Mouse (Mus musculus): ENCODE results near the gene Rasl11b. TPM values are rescaled to one million over a fixed set of nuclear protein-coding genes. Genes with fewer than 3 reads are reported as not detected.

Gene Rasl11b
- polyA plus RNA-seq, 1 experiment from 2014 or later = not detected

- no peaks in the 10 kb centered on the region for H3K79me2 ChIP-seq (ENCODE audit: inconsistent target)
- no peak overlapping the region for H3K27ac ChIP-seq
- no peaks in the 10 kb centered on the region for H3K36me3 ChIP-seq (ENCODE audit: inconsistent target)
- 43% methylated on average over 16 of the region's 16 CpGs for WGBS (ENCODE audit: missing documents)
- H3K4me3 ChIP-seq (ENCODE audit: inconsistent target) = no peak overlapping the region
Measured at GRCm38 (mm10) chr5:74194027-74194840, 852 bp upstream of the Rasl11b start.

GRCm38 (mm10) chr5:74195614-74196306 lies 674 bp downstream of the Rasl11b start:
- 22% methylated on average over 26 of the region's 27 CpGs for WGBS (ENCODE audit: missing documents)
- H3K4me3 ChIP-seq (ENCODE audit: inconsistent target) = no peak overlapping the region
- no peak overlapping the region for H3K27ac ChIP-seq
- H3K79me2 ChIP-seq (ENCODE audit: inconsistent target) = no peaks in the 10 kb centered on the region
- no peaks in the 10 kb centered on the region for H3K36me3 ChIP-seq (ENCODE audit: inconsistent target)

GRCm38 (mm10) chr5:74196307-74196618 lies 1.2 kb downstream of the Rasl11b start:
- Histone ChIP-seq H3K4me3 (ENCODE audit: inconsistent target) (no peak overlapping the region), H3K27ac (no peak overlapping the region), H3K79me2 (ENCODE audit: inconsistent target) (no peaks in the 10 kb centered on the region), H3K36me3 (ENCODE audit: inconsistent target) (no peaks in the 10 kb centered on the region)
- WGBS (ENCODE audit: missing documents) = 22% methylated on average over 3 of the region's 4 CpGs

DNA sequence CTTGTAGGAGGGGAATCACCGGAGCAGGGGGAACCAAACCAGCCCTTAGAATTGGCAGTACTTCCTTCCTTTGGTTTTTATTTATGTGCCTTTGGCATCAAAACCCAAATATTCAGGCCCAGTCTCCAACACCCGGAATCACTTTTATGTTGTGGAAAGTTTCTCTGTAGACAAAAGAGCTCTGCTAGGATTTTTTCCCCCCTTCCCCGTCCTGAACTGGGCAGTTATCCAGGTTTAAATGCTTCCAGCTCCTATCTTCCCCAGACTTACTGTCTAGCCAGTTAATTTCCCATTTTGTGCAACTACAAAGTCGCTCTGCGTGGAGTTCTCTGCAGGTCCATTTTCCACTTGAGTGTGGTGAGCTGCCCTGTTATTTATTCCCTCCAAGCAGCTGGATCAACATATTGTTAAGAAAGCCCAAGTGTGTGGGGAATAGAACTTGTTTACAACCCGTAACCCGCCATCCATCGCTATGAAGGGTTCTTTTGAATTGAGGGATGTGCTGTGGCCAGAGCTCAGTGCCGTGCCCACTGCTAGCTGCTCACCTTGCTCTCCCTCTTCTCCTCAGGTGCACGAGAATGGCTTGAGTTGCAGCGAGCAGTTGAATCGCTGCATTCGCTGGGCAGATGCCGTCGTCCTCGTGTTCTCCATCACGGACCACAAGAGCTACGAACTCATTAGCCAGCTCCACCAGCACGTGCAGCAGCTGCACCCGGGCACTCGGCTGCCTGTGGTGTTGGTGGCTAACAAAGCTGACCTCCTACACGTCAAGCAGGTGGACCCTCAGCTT lies 2.6 kb downstream of the Rasl11b start:
- H3K79me2 ChIP-seq (ENCODE audit: inconsistent target) = no peaks in the 10 kb centered on the region
- H3K4me3 ChIP-seq (ENCODE audit: inconsistent target) = no peak overlapping the region
- H3K36me3 ChIP-seq (ENCODE audit: inconsistent target) = no peaks in the 10 kb centered on the region
- no peak overlapping the region for H3K27ac ChIP-seq
- WGBS (ENCODE audit: missing documents) = 76% methylated on average over 22 of the region's 22 CpGs

- Histone ChIP-seq H3K4me3 (ENCODE audit: inconsistent target) (no peak overlapping the region), H3K36me3 (ENCODE audit: inconsistent target) (no peaks in the 10 kb centered on the region), H3K27ac (no peak overlapping the region), H3K79me2 (ENCODE audit: inconsistent target) (no peaks in the 10 kb centered on the region)
- WGBS (ENCODE audit: missing documents) = 80% methylated on average over 11 of the region's 11 CpGs
Measured at GRCm38 (mm10) chr5:74198446-74198845, 3.4 kb downstream of the Rasl11b start.

- Histone ChIP-seq H3K27ac (no peak overlapping the region), H3K36me3 (ENCODE audit: inconsistent target) (no peaks in the 10 kb centered on the region), H3K4me3 (ENCODE audit: inconsistent target) (no peak overlapping the region), H3K79me2 (ENCODE audit: inconsistent target) (no peaks in the 10 kb centered on the region)
- WGBS (ENCODE audit: missing documents) = 91% methylated on average over 13 of the region's 13 CpGs
Measured at GRCm38 (mm10) chr5:74199793-74200192, 4.7 kb downstream of the Rasl11b start.

GRCm38 (mm10) chr5:74200481-74200880 lies 5.4 kb downstream of the Rasl11b start:
- no peak overlapping the region for H3K4me3 ChIP-seq (ENCODE audit: inconsistent target)
- WGBS (ENCODE audit: missing documents) = 63% methylated on average over 8 of the region's 8 CpGs

GRCm38 (mm10) chr5:74201570-74202357 lies 6.7 kb downstream of the Rasl11b start:
- 88% methylated on average over 10 of the region's 10 CpGs for WGBS (ENCODE audit: missing documents)
- Histone ChIP-seq H3K79me2 (ENCODE audit: inconsistent target) (no peaks in the 10 kb centered on the region), H3K27ac (no peak overlapping the region), H3K36me3 (ENCODE audit: inconsistent target) (no peaks in the 10 kb centered on the region), H3K4me3 (ENCODE audit: inconsistent target) (no peak overlapping the region)

More at GRCm38 (mm10) chr5:74200481-74200880, 5.4 kb downstream of the Rasl11b start:
- Histone ChIP-seq H3K36me3 (ENCODE audit: inconsistent target) (no peaks in the 10 kb centered on the region), H3K27ac (no peak overlapping the region), H3K79me2 (ENCODE audit: inconsistent target) (no peaks in the 10 kb centered on the region)

- Histone ChIP-seq H3K79me2 (ENCODE audit: inconsistent target) (no peaks in the 10 kb centered on the region), H3K27ac (no peak overlapping the region), H3K4me3 (ENCODE audit: inconsistent target) (no peak overlapping the region), H3K36me3 (ENCODE audit: inconsistent target) (no peaks in the 10 kb centered on the region)
- 97% methylated on average over 4 of the region's 4 CpGs for WGBS (ENCODE audit: missing documents)
Measured at GRCm38 (mm10) chr5:74202515-74202914, 7.4 kb downstream of the Rasl11b start.

DNA sequence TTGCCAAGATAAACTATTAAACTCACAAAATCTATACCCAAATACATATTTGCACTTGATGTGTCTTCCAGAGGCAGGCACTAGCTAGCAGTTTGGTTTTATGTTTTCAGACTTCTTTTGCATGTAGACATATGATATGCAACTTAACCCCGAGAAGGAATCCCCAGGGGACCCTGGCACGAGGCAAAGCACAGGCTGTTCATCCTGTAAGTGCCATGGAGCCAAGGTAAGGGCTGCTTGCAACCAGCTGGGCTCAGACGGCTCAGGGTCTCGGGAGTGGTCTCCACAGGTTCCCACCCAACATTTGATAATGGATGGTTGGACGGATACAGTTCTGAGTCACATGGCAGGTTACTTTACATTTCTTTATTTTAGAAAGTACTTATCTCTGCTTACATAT lies 9.4 kb downstream of the Rasl11b start:
- Histone ChIP-seq H3K36me3 (ENCODE audit: inconsistent target) (no peaks in the 10 kb centered on the region), H3K27ac (no peak overlapping the region), H3K4me3 (ENCODE audit: inconsistent target) (no peak overlapping the region), H3K79me2 (ENCODE audit: inconsistent target) (no peaks in the 10 kb centered on the region)
- WGBS (ENCODE audit: missing documents) = 94% methylated on average over 5 of the region's 5 CpGs

DNA sequence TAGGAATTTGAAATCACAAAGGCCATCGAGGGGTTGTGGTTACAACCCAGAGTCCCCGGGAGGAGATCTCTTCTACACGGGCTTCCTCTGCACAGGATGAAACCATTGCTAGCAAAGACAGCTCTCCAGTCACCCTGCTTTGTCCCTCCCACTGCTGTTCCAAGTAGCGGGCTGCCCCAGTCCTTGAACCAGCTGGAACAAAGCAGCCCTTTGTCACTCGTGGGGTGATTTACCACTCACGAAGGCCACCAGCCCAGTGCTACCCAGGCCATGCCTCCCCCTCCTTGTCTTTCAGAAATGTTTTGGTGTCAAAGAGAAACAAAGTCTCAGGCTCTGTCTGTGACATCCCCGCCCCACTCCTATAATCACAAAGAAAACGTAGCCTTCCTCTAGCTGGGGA lies 10.4 kb downstream of the Rasl11b start:
- WGBS (ENCODE audit: missing documents) = 62% methylated on average over 8 of the region's 8 CpGs
- H3K79me2 ChIP-seq (ENCODE audit: inconsistent target) = no peaks in the 10 kb centered on the region
- no peaks in the 10 kb centered on the region for H3K36me3 ChIP-seq (ENCODE audit: inconsistent target)
- no peak overlapping the region for H3K4me3 ChIP-seq (ENCODE audit: inconsistent target)
- H3K27ac ChIP-seq = no peak overlapping the region

- Histone ChIP-seq H3K4me3 (ENCODE audit: inconsistent target) (no peak overlapping the region), H3K79me2 (ENCODE audit: inconsistent target) (no peaks in the 10 kb centered on the region), H3K36me3 (ENCODE audit: inconsistent target) (no peaks in the 10 kb centered on the region), H3K27ac (no peak overlapping the region)
- WGBS (ENCODE audit: missing documents) = 91% methylated on average over 7 of the region's 7 CpGs
Measured at GRCm38 (mm10) chr5:74206038-74206437, 11.0 kb downstream of the Rasl11b start.

DNA sequence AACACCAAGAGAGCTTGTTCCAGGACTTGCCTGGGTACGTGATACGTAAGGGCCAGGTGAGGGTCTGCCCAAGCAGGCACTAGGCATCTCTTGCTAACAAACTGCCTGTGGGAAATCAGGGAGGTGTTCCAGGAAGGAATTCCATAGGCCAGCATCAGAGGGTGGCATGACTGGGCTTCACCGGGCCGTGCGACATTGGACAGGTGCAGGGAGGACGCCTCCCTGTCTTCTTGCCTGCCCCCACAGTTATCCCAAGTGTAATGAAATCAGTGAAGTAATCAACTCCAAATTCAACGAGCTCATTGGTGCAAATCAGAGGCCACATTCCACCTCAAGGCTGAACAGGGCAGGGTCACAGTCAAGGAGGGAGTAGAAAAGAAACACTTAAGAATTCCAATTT lies 11.6 kb downstream of the Rasl11b start:
- no peak overlapping the region for H3K4me3 ChIP-seq (ENCODE audit: inconsistent target)
- H3K79me2 ChIP-seq (ENCODE audit: inconsistent target) = no peaks in the 10 kb centered on the region
- no peaks in the 10 kb centered on the region for H3K36me3 ChIP-seq (ENCODE audit: inconsistent target)
- no peak overlapping the region for H3K27ac ChIP-seq
- WGBS (ENCODE audit: missing documents) = 92% methylated on average over 7 of the region's 7 CpGs

- no peaks in the 10 kb centered on the region for H3K79me2 ChIP-seq (ENCODE audit: inconsistent target)
- H3K4me3 ChIP-seq (ENCODE audit: inconsistent target) = no peak overlapping the region
- WGBS (ENCODE audit: missing documents) = 78% methylated on average over 3 of the region's 3 CpGs
- H3K36me3 ChIP-seq (ENCODE audit: inconsistent target) = no peaks in the 10 kb centered on the region
- no peak overlapping the region for H3K27ac ChIP-seq
Measured at GRCm38 (mm10) chr5:74207209-74207608, 12.1 kb downstream of the Rasl11b start.
